Mouse (Mus musculus) inflammation-experienced regulatory T-cells (primary cell): ENCODE data around the gene 2210408I21Rik. TPM values are rescaled to one million over a fixed set of nuclear protein-coding genes. Genes with fewer than 3 reads are reported as not detected.

Experiments used
- polyA plus RNA-seq, 2 experiments: library from polyadenylated mRNA; unstranded; fragments of 100-300 nt; shearing (Covaris generic); gene quantifications; one replicate each; pipeline ENCODE4 v1.2.1; 2017

2210408I21Rik gene
- 1 to 10 TPM in 1 of 2 experiments, under 1 TPM in 1; 0.89 to 2.9 TPM for polyA plus RNA-seq

DNA sequence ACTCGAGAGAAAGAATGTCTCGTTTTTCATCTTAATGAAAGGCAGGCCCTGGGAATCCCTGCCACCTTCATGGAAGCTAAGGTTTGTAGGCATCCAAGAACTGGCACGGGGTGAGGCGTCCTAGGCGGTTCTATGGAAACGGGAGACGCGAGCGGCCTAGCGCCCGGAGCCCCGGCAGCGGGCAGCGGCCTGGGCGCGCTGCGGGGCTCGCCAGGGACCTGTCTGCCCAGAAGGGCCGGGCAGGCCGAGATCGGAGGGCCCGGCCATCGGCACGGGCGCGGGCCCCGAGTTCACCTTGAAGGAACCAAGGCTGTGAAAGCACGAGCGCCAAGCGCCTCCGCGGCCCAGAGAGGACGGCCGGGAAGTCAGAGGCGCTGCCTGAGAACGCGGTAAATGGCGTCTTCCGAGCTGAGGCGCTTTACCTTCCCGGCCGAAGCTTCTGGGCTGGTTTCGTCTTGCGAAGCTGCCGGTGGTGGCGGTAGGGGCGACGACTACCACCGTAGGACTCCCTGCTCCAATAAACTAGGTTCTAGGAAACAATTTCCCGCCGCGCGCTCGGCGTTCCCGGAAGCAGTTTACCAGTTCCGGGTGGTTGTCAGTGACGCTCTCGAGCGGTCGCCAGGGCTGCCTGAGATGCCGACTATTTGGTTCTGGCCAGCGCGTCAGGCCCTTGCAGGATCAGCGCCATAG lies at the start of gene 2210408I21Rik, which contains the start of gene Slf1:
Gene 2210408I21Rik (plus strand): TSS at position 610 of the 690 bp plus-strand sequence.
Gene Slf1 (minus strand): TSS at position 543 of the 690 bp plus-strand sequence.

Other genes with a start within 250 kb of the 2210408I21Rik start
- 10 to 100 TPM; 22.4 to 26.8 TPM for gene Slf1, start 67 bp upstream of the 2210408I21Rik start, polyA plus RNA-seq